Mouse (Mus musculus) c-Kit-positive CD71-positive TER-119-positive erythroid progenitor cells, embryonic 14.5 days (primary cell): ENCODE results near the gene Eif3b.
A peak's percentile ranks its signal among the peaks of the same experiment; 100 is the strongest.

ENCODE experiments used
- DNase-seq: peaks from one replicate; pipeline ENCODE4 v3.0.0-alpha.2; 2013; ENCODE audit warnings: low spot score

Gene Eif3b

GRCm38 (mm10) chr5:140418489-140419441, at the start of gene Eif3b:
Eif3b (plus strand) TSS chr5:140419328.
- peak; percentile 91 for DNase-seq

DNA sequence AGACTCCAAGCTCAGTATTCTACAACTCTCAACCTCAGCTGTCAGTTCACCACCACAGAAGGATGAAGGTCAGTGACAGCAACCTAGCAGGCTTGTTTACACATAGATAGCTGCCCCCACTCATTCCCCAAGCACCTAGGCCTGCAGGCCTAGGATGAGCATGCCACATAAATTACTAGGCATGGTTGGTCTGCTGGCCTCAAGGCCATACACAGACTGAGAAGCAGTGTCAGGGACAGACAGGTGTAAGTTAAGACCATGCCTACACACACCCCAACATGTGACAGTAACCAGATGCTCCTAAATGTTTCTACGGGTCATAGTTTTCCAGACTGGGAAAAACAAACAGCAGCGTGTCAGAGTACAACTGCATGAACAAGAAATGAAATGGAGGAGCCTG, 49.7 kb upstream of the Eif3b start:
- no peak for DNase-seq

DNA sequence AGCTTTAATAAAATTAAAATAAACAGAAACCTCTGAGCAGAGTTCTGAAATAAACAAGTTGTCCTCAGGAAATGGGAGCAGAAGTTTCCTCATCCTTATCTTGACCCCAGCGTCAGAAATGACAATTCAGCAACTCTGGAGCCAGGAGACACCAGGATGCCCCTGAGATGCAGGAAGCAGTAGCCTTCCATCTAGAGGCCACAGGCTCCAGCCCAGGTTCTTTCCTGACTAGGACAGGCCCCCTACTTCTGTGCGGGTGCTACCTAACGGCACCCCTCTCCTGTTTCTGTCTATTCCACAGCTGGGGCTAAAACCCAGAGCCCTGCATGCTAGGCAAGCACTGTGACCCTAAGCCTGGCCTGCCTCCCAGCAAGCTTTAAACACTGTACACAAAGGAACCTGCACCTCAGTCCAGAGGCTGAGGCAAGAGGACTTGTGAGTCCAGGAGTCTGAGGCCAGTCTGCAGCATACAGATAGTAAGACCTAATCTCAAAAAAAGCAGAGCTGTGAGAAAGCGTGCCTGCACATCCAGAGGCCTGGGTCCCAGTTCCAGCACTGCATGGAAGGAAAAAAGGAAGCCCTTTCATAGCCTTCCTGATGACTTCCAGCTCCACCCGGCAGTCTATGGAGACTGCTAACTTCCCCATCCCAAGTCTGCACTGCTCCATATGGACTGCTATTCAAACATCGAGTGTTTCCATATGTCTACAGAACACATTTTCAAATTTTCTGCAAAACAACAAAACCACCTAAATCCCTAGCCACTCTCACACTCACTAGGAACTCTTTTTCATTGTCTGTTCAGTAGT, 48.5 kb upstream of the Eif3b start:
- DNase-seq = no peak

- no peak for DNase-seq
Measured at GRCm38 (mm10) chr5:140371671-140372070, 47.5 kb upstream of the Eif3b start.

- no peak for DNase-seq
Measured at GRCm38 (mm10) chr5:140373711-140374110, 45.4 kb upstream of the Eif3b start.

DNA sequence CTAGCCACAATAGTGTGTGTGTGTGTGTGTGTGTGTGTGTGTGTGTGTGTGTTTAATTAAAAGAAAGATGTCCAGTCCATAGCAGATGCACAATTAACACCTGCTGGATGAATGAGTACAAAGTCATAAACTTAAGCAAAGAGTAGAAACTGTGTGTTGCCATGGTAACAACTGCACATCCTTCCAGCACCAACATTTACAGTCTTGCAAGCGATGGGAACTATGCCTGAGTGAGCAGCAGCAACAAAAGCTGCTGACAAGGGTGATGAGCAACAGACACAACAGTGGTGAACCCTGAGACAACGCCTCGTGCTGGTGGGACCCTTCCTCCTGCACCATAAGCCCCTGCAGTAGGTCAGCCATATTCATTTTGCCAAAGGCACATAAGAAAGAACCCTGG, 44.9 kb upstream of the Eif3b start:
- DNase-seq = no peak

DNA sequence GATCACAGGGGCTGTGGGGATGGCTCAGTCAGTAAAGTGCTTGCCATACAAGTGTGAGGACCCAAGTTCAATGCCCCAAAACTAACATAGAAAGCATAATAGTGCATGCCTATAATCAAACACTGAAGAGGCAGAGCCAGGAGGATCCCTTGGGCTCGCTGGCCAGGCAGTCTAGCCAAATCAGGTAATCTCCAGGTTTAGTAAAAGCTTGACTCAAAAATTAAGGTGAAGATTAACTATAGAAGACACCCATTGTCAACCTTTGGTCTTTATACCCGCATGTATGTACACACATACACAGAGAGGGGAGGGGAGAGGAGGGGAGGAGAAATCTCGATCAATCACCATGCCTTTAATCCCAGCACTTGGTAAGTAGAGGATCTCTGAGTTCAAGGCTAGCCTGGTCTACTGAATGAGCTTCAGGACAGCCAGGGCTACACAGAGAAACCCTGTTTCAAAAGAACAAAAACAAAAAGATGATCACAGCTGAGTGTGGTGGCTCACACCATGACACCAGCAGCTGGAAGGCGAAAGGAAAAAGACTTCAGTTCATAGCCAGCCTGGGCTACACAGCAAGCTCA, 43.8 kb upstream of the Eif3b start:
- no peak for DNase-seq

GRCm38 (mm10) chr5:140378121-140378853, 40.8 kb upstream of the Eif3b start:
- no peak for DNase-seq

GRCm38 (mm10) chr5:140379299-140379698, 39.8 kb upstream of the Eif3b start:
- DNase-seq = no peak

DNA sequence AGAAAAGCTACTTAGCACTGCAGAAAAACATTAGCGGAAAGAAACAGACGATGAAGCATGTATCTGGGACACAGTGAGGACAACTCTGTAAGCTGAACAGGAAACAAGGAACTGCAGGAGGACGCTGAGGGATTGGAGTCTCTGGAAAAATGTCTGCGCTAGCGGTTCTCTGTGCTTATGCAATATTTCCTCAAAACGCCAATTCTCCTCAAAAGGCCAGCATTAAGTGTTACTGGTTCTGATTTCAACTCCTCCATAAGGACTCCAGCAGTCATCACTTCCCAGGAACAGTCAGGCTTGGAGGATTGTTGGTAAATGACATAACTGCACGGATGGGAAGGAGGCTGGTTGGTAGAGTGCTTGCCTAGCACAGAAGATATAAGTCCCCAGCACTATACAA, 38.0 kb upstream of the Eif3b start:
- DNase-seq = no peak

DNA sequence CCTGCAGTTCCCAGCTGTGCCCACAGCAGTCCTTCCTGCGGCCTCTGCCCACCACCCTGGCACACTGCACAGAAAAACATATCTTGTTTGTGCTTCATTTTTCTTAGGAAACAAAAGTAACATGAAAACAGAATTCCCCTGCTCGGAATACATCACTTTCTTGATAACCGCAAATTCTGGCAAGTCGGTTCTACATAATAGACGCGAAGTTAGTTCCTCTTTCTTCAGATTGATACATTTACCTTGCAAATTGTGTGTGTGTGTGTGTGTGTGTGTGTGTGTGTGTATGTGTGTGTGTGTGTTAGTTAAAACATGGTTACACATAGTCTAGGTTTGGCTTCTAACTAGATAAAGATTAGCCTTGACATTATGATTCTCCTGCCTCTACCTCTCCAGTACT, 36.4 kb upstream of the Eif3b start:
- no peak for DNase-seq

- DNase-seq = no peak
Measured at GRCm38 (mm10) chr5:140383559-140383958, 35.6 kb upstream of the Eif3b start.

- DNase-seq = no peak
Measured at GRCm38 (mm10) chr5:140384462-140384861, 34.7 kb upstream of the Eif3b start.

DNA sequence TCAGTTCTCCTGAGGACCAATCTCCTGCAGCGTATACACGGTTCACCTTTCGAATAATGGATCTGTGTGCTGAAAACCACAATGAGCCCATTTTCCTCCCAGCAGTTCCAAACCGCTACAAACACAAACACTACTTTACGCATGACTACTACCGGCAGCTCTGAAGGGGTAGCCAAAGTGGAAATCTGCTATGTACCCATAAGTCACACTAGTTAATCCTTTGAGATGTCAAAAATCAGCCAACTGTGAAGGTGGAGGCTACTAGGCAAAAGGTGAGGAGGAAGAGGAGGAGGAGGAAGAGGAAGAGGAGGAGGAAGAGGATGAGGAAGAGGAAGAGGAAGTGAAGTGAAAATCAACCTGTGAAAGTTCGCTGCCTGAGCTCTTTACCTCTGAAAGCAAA, 31.9 kb upstream of the Eif3b start:
- no peak for DNase-seq

DNA sequence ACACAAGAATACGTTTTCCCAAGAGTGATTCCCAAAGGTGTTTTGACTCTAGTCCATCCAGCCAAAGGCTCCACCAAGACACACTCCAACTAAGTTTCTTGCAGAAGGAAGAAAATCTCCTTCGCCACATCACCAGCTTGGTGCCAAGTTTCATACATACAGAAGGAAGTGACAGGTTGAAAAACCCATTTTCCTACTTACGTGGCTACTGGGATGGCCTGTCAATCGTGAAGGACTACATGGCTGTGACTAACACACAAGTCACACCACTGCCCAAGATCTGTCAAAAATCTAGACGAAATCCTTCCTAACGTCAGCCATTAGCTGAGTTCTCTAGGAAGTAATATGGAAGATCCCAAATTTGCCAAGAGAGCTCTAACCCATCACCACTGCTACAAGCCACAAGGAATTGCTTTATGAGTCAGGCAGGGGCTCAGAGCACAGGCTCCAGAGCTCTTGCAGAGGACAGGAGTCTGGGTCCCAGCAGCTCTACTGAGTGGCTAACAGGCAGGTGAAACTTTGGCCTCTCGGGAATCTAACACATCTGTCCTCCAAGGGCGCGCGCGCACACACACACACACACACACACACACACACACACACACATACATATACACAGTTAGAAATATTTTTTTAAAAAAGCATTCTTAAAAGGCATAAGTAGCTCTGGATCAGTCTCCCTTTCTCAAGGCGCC, 31.2 kb upstream of the Eif3b start:
- DNase-seq = no peak

- DNase-seq = peak; percentile 95
Measured at GRCm38 (mm10) chr5:140388588-140389576, 30.2 kb upstream of the Eif3b start, which contains the start of gene Snx8. Snx8 (minus strand) TSS chr5:140389262.

- DNase-seq = no peak
Measured at GRCm38 (mm10) chr5:140389647-140390046, 29.5 kb upstream of the Eif3b start.

DNA sequence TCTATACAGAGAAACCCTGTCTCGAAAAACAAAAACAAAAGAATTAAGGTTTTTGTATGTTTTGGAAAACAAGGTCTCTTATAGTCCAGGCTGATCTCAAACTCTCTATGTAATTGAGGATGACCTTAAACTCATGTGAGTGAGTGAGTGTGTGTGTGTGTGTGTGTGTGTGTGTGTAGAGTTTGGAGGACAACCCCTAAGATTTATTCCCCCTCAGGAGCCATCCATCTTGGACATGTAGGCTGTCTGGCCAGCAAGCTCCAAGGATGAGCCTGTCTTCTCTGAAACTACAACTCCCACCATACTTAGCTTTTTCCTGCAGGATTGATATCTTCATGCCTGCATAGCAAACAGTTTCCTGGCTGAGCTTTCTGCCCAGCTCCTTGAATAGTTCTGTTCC, 27.7 kb upstream of the Eif3b start:
- DNase-seq = no peak

DNA sequence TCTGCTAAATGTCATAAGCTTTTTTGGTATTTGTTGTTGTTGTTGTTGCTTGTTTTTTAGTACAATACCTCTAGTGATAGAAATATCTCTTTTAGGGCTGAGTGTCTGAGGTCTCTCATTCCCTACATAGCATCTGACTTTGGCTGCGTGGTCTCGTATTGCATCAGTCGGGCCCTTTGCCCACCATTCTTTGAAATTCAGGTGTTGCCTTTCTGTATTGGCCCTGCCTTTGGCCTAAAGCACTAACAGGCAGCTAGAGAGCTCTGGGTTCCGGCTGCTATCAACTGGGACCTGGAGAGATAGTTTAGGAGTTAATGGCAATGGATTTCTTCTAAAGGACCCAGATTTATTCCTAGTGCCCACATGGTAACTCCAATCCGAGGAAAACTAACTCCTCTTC, 27.1 kb upstream of the Eif3b start:
- DNase-seq = no peak

- no peak for DNase-seq
Measured at GRCm38 (mm10) chr5:140392701-140393100, 26.4 kb upstream of the Eif3b start.
